Mouse (Mus musculus): ENCODE data around the gene Ptprn2.

DNA sequence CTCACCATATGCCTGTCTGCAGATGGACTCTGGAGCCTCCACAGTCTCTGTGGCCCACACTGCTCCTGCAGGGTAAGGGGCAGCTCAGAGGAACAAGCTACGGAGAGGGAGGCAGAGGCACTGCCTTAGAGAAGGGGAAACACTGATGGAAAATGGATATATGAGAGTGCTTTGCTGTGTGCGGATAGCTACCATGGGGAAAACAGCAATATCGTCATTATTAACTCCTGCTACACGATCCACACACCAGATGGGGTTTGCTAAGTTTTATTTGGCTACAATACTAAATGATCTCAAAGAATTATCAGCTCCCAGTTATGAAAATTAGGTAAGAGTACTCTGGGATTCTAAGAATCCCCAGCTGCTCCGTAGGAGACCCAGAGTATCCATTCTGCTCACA is 89.2 kb downstream of the Ptprn2 start:
- TF ChIP-seq POLR2A (IDR thresholded peaks at IDR 0.05; ENCODE audit: insufficient read depth, low read length) = no peak
- TF ChIP-seq CTCF (IDR thresholded peaks at IDR 0.05; ENCODE audit: low read depth, low read length) = no peak

All from ES-Bruce4 (cell line).